Mouse (Mus musculus) activated CD4-positive, CD25-positive, alpha-beta regulatory T cell, adult 4 months (primary cell): ENCODE results near the gene Card11. TPM values are rescaled to one million over a fixed set of nuclear protein-coding genes. Genes with fewer than 3 reads are reported as not detected.

Experiments used
- ATAC-seq: one replicate; pipeline ENCODE4 v1.8.0; 2017
- polyA plus RNA-seq, 2 experiments: library from polyadenylated mRNA; unstranded; fragments of 100-300 nt; shearing (Covaris generic); gene quantifications; one replicate each; pipeline ENCODE4 v1.2.1; 2017

Card11 gene
- polyA plus RNA-seq, 2 experiments from 2014 or later: 35.9 to 55.7 TPM

DNA sequence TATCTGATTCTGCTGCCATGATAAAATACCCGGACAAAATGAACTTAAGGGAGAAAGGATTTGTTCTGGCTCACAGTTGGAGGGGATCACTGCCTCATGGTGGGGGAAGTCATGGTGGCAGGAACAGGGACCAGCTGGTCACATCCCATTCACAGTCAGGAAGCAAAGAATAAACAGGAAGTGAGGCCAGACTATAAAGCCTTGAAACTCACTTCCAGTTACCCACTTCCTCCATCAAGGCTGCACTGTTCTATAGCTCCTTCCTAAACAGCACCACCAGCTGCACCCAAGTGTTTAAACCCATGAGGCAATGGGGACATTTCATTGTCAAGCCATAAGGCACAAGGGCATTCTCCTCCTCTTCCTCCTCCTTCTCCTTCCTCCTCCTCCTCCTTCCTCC lies 82.6 kb downstream of the Card11 start:
- no peak for ATAC-seq

DNA sequence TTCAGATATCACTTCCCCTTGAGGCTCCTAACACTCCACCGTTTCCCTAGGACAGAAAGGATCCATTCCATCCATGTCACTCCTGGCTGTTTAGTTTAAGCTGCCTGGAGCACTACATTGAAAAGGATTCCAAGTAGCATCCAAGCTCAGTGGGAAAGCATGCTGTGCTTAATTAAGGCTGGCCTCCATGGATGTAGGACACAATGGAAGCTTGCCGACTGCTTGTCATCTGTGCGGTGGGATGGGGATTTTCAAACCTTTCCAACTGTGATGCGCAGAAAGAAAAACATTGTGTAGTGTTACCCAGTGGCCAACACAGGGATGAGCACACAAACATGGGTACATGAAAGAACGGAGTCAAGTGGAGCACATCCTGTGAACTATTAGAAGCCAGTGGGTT lies 89.5 kb downstream of the Card11 start:
- no peak for ATAC-seq

DNA sequence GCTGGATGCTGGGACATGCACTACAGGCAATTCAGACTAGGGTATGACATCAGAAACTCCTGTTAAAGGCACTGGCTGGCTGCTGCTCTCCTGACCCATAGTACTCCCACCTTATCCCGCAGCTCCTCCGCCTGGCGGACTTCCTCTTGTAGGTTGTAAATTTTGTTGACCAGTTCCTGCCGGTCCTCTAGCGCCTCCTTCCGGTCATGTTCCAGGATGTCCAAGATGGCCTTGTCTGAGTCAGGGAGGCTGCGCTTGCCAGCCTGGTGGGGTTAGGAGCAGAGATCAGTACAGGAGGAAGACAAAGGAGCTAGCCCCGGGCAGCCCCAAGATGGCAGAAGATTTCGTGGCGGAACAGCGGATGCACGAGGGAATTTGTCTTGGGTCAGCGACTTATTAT lies 99.5 kb downstream of the Card11 start:
- ATAC-seq: no peak

GRCm38 (mm10) chr5:140891080-140891479 lies 109.3 kb downstream of the Card11 start:
- no peak for ATAC-seq

GRCm38 (mm10) chr5:140890050-140890449 lies 110.3 kb downstream of the Card11 start:
- ATAC-seq: no peak

DNA sequence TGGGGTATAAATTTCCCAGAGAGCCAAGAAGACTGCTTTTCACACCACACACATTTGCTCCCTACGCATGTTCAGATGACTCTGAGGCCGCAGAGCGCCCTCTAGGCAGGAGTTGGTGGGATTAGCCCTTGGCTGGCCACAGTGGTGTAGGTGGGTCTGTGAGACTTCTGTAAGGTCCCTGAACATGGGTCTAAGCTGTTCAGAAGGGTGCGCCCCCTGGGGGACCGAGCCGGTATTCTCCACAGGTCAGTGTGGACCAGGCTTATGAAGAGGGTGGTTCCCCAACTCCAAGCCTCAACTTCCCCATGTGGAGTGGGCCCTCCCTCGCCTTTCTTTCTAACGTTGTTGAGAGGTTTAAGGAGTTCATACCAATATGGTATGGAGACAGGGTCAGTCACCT lies 110.8 kb downstream of the Card11 start:
- ATAC-seq: peak; percentile 46

GRCm38 (mm10) chr5:140887871-140888270 lies 112.5 kb downstream of the Card11 start:
- ATAC-seq: no peak

DNA sequence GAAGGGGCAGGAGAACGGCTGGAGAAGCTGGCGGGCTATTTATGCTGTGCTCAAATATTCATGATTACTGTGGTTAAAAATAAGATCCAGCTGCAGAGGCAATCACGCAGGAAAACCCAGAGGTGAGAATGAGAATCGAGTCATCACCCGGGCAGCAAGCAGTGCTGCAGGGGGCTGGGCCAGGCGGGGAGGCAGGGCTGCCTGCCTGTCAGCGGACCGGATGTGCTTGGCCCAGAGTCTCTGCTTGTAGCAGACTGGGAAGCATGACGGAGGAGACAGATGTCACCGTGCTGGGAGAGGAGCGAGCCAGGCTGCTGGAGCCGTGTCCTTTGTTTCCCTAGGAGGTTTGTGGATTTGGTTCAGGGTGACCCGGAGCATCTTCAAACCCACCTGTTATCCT lies 115.4 kb downstream of the Card11 start:
- ATAC-seq: no peak

DNA sequence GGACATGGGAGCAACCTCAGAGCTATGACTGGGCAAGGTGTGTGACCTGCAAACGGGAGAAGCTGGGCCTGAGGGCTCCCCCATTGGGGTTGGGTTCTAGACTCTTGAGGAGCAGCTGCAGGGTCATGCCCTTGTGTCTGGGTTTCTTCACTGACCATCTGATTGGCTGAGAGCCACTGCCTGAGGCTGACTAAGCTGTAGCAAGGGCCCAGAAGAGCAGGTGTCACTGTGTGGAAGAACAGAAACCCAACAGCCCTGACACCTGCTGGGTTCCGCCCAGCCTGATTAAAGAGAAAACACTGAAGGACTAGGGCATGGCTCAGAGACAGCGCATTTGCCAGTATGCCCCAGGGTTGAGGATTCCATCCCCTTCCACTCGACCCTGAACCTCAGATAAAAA lies 118.0 kb downstream of the Card11 start:
- ATAC-seq: no peak

DNA sequence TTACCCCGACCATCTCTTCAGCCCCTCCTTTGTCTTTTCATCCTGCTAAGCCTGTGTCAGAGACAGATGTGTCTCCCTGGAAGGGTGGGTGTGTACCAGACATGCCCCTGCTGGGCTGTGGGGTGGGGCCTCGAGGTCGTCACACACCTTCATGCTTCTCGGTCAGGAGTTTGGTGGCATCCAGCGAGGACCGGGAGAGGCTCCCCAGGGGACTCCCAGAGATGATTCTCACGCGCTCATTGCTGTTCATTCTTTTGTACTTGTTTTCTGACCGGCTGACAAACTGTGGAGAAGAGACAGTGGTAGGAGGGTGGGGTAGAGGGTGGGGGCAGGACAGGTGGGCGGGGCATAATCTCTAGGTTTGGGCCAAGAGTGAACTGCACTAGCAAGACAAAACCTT lies 120.2 kb downstream of the Card11 start:
- no peak for ATAC-seq

DNA sequence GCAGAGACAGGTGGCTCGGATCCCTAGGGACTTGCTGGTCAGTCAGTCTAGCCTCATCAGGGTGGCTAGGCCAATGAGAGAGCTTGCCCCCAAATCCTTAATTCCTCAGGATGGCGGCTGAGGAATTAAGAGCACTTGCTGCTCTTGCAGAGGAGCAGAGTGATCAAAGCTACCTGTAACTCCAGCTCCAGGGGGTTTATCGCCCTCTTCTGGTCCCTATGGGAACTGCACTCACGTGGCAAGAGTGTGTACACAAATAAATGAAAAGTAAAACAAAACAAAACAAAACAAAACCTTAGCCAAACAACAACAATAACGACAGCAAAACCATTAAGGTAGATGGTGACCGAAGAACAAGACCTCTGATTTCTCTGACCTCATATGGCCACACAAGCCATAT lies 121.7 kb downstream of the Card11 start:
- no peak for ATAC-seq

DNA sequence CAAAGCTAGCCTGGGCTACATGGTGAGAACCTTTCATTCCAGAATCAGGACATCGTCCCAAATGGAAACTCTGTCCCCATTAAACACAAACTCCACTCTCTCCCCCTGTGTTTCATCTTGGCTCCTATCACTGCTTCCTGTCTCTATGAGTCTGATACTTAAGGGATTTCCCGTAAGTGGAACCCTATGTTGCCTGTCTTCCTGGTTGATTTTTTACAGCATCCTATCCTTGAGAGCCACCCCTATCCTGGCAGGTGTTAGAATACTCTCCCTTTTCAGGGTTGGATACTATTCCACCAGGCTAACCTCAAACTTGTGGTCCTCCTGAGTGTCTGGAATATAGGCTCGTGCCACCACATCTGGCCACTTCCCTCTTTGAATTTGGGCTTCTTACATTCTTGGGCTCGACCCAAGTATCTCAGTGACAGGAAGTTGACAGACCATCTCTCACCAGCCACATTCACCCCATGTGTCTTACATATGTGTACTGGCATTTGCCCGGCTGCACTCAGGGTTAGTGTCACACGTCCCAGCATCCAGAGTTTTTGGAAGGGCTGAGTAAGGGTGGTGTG lies 126.6 kb downstream of the Card11 start:
- ATAC-seq: peak; percentile 25

GRCm38 (mm10) chr5:140873039-140873551 lies 127.3 kb downstream of the Card11 start:
- no peak for ATAC-seq

DNA sequence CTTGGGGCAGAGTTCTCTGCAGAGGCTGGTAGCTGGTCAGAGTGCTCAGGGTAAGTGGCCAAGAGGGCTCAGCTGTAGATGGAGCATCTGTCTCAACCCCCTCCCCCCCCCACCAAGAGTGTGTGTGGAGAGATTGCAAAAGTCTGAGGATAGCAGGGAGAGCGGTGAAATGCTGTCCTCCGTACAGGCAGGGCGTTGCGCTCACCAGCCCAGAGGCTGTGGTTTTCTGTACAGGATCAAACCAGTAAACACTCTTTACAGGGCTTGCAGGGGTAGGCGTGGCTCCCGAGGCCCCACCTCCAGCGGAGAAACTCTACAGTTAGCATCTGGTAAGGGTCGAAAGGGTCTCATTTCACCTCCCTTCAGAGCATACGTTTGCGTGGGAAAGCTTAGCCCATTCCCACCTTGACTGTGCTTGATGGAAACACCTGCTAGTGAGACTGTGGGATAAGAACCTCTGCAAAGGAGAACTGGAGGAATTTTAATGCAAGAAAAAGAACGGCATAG lies 127.8 kb downstream of the Card11 start:
- ATAC-seq: peak; percentile 74

DNA sequence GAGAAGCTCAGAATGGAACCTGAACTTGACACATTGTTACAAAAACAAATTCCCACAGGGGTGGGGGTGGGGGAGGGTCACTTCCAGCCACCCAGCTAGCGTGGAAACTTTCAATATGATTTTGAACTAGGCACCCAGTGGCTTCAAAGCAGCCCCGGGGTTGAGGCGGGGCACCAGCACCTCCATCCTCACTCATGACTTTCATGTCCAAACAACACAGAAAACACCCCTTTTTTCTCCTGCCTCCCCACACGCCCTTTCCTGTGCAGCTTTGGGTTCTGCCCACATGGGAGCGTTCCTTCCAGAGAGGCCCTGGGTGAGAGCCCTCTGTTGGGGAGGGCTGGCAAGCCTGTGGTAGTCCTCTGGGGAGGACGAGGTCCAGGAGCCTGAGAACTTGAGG lies 129.1 kb downstream of the Card11 start:
- peak; percentile 74 for ATAC-seq

DNA sequence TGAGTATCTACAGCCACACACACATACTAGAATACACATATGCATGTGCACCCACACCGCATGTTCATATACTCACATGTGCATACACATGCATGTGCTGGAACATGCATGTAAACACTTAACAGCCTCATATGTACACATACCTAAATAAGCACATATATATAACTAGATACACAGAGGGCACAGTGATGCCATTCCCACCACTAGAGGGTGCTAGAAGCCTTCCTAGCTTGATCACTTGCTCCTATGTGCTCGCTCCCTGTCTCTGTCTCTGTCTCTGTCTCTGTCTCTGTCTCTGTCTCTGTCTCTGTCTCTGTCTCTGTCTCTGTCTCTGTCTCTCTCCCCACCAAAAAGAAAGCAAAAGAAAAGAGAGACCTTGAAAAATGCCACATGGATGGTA lies 131.3 kb downstream of the Card11 start:
- ATAC-seq: no peak

DNA sequence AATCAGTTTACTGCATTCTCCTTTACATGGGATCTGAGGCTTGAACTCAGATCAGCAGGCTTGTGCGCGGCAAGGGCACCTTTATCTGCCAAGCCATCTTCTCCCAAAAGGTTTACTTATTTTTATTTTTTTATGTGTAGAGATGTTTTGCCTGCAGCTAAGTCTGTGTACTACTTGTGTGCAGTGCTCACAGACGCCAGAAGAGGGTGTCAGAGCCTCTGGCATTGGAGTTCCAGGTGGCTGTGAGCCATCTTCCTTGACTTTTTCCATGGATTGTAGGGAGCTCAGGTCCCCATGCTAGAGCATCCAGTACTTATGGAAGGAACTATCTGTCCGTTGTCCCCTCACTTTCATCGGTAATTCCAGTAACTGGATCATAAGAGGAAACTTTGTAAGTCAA lies 140.7 kb downstream of the Card11 start:
- no peak for ATAC-seq

DNA sequence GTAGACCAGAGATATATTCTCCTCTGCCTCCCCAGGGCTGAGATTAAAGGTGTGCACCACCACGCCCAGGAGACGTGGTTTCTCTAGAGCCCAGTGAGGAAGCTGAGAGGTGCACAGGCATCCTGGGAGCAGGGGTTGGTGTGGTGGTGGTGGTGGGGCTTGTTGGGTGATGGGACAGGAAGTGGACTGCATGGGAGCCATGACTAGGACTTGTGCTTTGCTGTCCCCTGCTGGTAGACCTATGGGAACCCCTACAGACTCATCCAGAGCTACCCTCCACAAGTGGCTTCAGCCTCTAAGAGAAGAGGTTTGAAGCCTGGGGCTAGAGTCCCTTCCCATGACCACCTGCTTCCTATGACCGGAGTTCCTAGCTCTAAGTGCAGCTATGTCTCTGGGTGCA lies 142.0 kb downstream of the Card11 start:
- peak; percentile 77 for ATAC-seq

GRCm38 (mm10) chr5:140857432-140858154 lies 142.8 kb downstream of the Card11 start:
- ATAC-seq: peak; percentile 28

DNA sequence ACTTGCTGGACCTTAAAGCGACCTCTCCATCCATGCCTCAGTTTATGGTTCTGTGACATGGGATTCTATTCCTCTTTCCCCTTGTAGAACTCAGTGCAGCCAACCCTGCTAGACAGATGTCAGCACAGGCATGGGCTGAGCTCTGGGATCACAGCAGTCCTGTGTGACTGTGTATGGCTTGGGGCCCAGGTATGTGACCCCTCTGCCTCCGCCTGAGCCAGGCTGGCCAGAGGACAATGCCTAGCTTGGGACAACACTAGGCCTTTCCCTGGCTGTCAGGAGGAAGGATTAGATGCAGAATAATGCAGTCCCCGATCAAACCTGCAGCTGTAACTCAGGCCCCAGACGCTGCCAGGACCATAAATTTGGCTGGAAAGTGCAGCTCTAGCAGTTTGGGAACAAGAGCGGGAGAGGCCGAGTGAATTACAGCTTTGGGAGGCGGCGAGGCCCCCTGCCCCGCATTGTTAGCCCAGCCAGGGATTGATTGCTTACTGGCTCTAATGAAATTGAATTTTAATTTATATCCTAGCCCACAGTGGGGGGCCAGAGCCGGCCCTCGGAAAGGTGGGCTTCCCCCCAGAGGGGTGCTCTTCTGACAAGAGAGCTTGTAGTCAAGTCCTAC lies 144.4 kb downstream of the Card11 start:
- ATAC-seq: no peak

DNA sequence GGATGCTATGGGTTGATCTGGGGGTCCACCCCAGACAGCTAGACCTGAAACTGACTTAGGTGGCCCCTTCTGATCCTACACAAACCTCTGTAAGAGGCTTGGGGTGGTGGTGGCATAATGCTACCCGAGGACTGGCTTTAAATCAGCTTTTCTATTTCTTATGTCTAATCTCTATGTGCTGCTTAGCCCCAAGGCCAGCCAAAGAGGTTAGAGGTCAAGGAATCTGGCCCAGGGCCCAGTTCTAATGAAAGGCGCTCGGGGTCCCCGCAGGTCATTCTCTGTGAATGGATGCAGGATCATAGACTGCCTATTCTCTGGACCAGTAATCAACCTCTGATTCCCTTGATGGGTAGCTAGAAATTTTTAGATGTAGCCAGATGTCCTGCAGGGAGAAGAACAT lies 145.7 kb downstream of the Card11 start:
- no peak for ATAC-seq

- no peak for ATAC-seq
Measured at GRCm38 (mm10) chr5:140853723-140854122, 146.7 kb downstream of the Card11 start.

GRCm38 (mm10) chr5:140852435-140852996 lies 147.9 kb downstream of the Card11 start:
- no peak for ATAC-seq
